Mouse (Mus musculus): ENCODE measurements at regions not wholly inside any gene's neighbourhood (a gene's known extent, or its start where the extent isn't known, plus 50 kb on each side); places are given as distances from the start of the nearest gene placed in this dataset.

- ATAC-seq (ENCODE audit: insufficient number of reproducible peaks, insufficient read depth, low FRiP score, low read depth), result peak; percentile 53; the same call in 1 of the 2 replicates
- Histone ChIP-seq H3K4me1 (ENCODE audit: control insufficient read depth, insufficient read depth, low read length) (0 out of 2 replicates have a peak, but pooled peaks cover 7% of the 10 kb centered on the region), H3K27ac (ENCODE audit: low read length) (peak overlapping the region; percentile 21; the same call in 1 of the 2 replicates), H3K36me3 (ENCODE audit: control insufficient read depth, insufficient read depth, low read length) (no peaks in the 10 kb centered on the region), H3K9ac (replicated peaks; ENCODE audit: low read depth, low read length) (no peak overlapping the region), H3K27me3 (ENCODE audit: control insufficient read depth, insufficient read depth, low read length) (no peaks in the 10 kb centered on the region), H3K4me3 (ENCODE audit: low read depth, low read length) (no peak overlapping the region), H3K4me2 (replicated peaks; ENCODE audit: low read depth, low read length) (no peak overlapping the region), H3K9me3 (ENCODE audit: control insufficient read depth, low read depth, low read length) (no peaks in the 10 kb centered on the region)
- 23% methylated on average over 15 of the region's 15 CpGs for WGBS
Observed at GRCm38 (mm10) chr9:63896073-63896807, 125.6 kb downstream of the Smad6 start.

GRCm38 (mm10) chr9:63892235-63892971 lies 129.5 kb downstream of the Smad6 start:
- H3K4me2 ChIP-seq (replicated peaks; ENCODE audit: low read depth, low read length), result no peak overlapping the region
- H3K4me1 ChIP-seq (ENCODE audit: control insufficient read depth, insufficient read depth, low read length), result 0 out of 2 replicates have a peak, but pooled peaks cover 7% of the 10 kb centered on the region
- H3K9me3 ChIP-seq (ENCODE audit: control insufficient read depth, low read depth, low read length), result no peaks in the 10 kb centered on the region
- ATAC-seq (ENCODE audit: insufficient number of reproducible peaks, insufficient read depth, low FRiP score, low read depth), result peak; percentile 68; the same call in 1 of the 2 replicates
- no peak overlapping the region for H3K27ac ChIP-seq (ENCODE audit: low read length)
- no peaks in the 10 kb centered on the region for H3K36me3 ChIP-seq (ENCODE audit: control insufficient read depth, insufficient read depth, low read length)
- H3K9ac ChIP-seq (replicated peaks; ENCODE audit: low read depth, low read length), result no peak overlapping the region
- no peak overlapping the region for H3K4me3 ChIP-seq (ENCODE audit: low read depth, low read length)
- no peaks in the 10 kb centered on the region for H3K27me3 ChIP-seq (ENCODE audit: control insufficient read depth, insufficient read depth, low read length)
- 46% methylated on average over 17 of the region's 17 CpGs for WGBS

- Histone ChIP-seq H3K9me3 (ENCODE audit: control insufficient read depth, low read depth, low read length) (no peaks in the 10 kb centered on the region), H3K4me1 (ENCODE audit: control insufficient read depth, insufficient read depth, low read length) (no peaks in the 10 kb centered on the region), H3K9ac (replicated peaks; ENCODE audit: low read depth, low read length) (no peak overlapping the region), H3K4me2 (replicated peaks; ENCODE audit: low read depth, low read length) (no peak overlapping the region), H3K27me3 (ENCODE audit: control insufficient read depth, insufficient read depth, low read length) (no peaks in the 10 kb centered on the region), H3K27ac (ENCODE audit: low read length) (no peak overlapping the region), H3K36me3 (ENCODE audit: control insufficient read depth, insufficient read depth, low read length) (no peaks in the 10 kb centered on the region), H3K4me3 (ENCODE audit: low read depth, low read length) (no peak overlapping the region)
- WGBS, result 38% methylated on average over 5 of the region's 5 CpGs
- ATAC-seq (ENCODE audit: insufficient number of reproducible peaks, insufficient read depth, low FRiP score, low read depth), result peak; percentile 62
Observed at GRCm38 (mm10) chr9:63890717-63891116, 131.1 kb downstream of the Smad6 start.

GRCm38 (mm10) chr9:63889570-63889969 lies 131.8 kb upstream of the Smad3 start:
- H3K4me1 ChIP-seq (ENCODE audit: control insufficient read depth, insufficient read depth, low read length), result no peaks in the 10 kb centered on the region
- no peaks in the 10 kb centered on the region for H3K27me3 ChIP-seq (ENCODE audit: control insufficient read depth, insufficient read depth, low read length)
- WGBS, result 62% methylated on average over 6 of the region's 6 CpGs
- H3K9ac ChIP-seq (replicated peaks; ENCODE audit: low read depth, low read length), result no peak overlapping the region
- H3K9me3 ChIP-seq (ENCODE audit: control insufficient read depth, low read depth, low read length), result no peaks in the 10 kb centered on the region
- no peaks in the 10 kb centered on the region for H3K36me3 ChIP-seq (ENCODE audit: control insufficient read depth, insufficient read depth, low read length)
- no peak overlapping the region for H3K4me3 ChIP-seq (ENCODE audit: low read depth, low read length)
- no peak overlapping the region for H3K27ac ChIP-seq (ENCODE audit: low read length)
- no peak overlapping the region for H3K4me2 ChIP-seq (replicated peaks; ENCODE audit: low read depth, low read length)
- ATAC-seq (ENCODE audit: insufficient number of reproducible peaks, insufficient read depth, low FRiP score, low read depth), result no peak

DNA sequence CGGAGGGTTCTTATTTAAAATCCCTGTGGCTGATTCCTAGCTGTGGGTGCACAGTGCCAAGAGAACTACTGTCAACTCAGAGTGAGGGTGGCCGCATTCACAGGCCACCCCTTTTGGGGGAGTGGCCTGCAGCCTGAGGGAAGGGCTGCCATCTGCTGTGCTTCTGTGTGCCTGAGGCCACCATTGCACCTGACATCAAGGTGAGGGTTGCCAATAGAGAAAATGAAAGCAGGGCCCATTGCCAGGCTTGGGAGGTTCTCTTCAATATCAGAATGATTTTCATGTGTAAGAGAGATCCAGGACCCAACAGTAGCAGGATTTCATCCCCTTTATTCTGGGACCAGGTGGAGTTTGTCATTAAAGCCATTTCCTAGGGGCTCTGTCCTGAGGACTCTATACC lies 127.2 kb upstream of the Smad3 start:
- peaks cover 8% of the 10 kb centered on the region; the same call in 1 of the 2 replicates for H3K4me1 ChIP-seq (ENCODE audit: control insufficient read depth, insufficient read depth, low read length)
- no peak overlapping the region for H3K27ac ChIP-seq (ENCODE audit: low read length)
- no peak overlapping the region for H3K4me3 ChIP-seq (ENCODE audit: low read depth, low read length)
- H3K4me2 ChIP-seq (replicated peaks; ENCODE audit: low read depth, low read length), result no peak overlapping the region
- H3K9me3 ChIP-seq (ENCODE audit: control insufficient read depth, low read depth, low read length), result no peaks in the 10 kb centered on the region
- no peaks in the 10 kb centered on the region for H3K36me3 ChIP-seq (ENCODE audit: control insufficient read depth, insufficient read depth, low read length)
- no peaks in the 10 kb centered on the region for H3K27me3 ChIP-seq (ENCODE audit: control insufficient read depth, insufficient read depth, low read length)
- WGBS, result 70% methylated on average over 2 of the region's 2 CpGs
- no peak for ATAC-seq (ENCODE audit: insufficient number of reproducible peaks, insufficient read depth, low FRiP score, low read depth)
- H3K9ac ChIP-seq (replicated peaks; ENCODE audit: low read depth, low read length), result no peak overlapping the region

DNA sequence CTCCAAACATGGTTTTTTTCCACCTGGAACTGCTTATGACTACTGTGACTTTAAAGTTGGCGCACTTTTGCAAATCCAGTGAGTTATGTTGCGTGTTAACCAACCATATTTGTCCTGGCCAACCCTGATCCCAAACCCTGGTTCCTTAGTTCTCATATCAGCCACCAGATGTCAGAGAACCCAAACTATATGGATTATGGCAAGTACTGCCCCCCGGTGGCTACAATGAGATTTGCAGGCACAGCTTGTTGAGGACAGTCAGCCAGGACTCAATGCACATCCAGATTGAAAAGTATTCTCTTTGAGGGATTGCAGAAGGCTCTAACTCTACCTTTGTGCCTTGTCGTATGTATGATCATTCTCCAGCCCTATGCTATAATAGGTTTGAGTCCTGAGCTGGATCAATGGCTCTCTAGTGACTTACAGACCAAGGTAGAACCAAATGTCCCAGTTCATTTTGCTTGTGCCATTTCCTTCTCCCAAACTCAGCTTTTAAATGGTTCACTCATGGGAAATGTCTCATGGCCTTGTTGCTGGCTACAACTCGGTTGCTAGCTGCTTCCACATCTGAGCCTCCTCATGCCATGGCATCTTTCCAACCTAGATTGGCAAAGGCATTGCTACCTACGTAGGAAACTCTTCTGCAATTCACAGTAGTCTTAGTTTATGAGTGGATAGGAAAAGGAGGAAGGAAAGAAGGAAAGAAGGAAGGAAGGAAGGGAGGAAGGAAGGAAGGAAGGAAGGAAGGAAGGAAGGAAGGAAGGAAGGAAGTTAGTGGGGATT lies 126.1 kb upstream of the Smad3 start:
- no peak overlapping the region for H3K27ac ChIP-seq (ENCODE audit: low read length)
- H3K4me3 ChIP-seq (ENCODE audit: low read depth, low read length), result no peak overlapping the region
- WGBS, result 76% methylated on average over 6 of the region's 6 CpGs
- H3K9ac ChIP-seq (replicated peaks; ENCODE audit: low read depth, low read length), result no peak overlapping the region
- no peak overlapping the region for H3K4me2 ChIP-seq (replicated peaks; ENCODE audit: low read depth, low read length)
- H3K4me1 ChIP-seq (ENCODE audit: control insufficient read depth, insufficient read depth, low read length), result peaks cover 8% of the 10 kb centered on the region; the same call in 1 of the 2 replicates
- no peaks in the 10 kb centered on the region for H3K36me3 ChIP-seq (ENCODE audit: control insufficient read depth, insufficient read depth, low read length)
- ATAC-seq (ENCODE audit: insufficient number of reproducible peaks, insufficient read depth, low FRiP score, low read depth), result no peak
- H3K9me3 ChIP-seq (ENCODE audit: control insufficient read depth, low read depth, low read length), result no peaks in the 10 kb centered on the region
- H3K27me3 ChIP-seq (ENCODE audit: control insufficient read depth, insufficient read depth, low read length), result no peaks in the 10 kb centered on the region

DNA sequence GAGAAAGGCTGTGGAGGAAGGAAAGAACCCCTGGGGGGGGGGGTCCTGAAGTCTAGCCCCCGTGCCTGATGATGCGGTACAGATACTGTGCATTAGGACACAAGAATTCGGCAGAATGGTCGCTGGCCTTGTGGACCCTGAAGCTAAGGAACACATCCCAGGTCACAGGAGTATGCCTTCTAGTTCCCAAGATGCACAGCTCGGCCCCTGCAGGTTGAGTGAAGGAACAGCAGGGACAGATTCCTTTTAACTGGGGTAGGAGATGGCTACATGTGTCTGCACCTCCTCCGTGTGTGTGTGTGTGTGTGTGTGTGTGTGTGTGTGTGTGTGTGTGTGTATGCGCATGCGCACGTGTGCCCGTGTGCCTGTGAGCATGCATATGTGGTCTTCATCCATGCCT lies 123.9 kb upstream of the Smad3 start:
- WGBS, result 77% methylated on average over 10 of the region's 10 CpGs

GRCm38 (mm10) chr9:63881261-63881563 lies 123.4 kb upstream of the Smad3 start:
- no peaks in the 10 kb centered on the region for H3K36me3 ChIP-seq (ENCODE audit: control insufficient read depth, insufficient read depth, low read length)
- no peak overlapping the region for H3K4me3 ChIP-seq (ENCODE audit: low read depth, low read length)
- no peak overlapping the region for H3K9ac ChIP-seq (replicated peaks; ENCODE audit: low read depth, low read length)
- H3K4me2 ChIP-seq (replicated peaks; ENCODE audit: low read depth, low read length), result no peak overlapping the region
- no peak overlapping the region for H3K27ac ChIP-seq (ENCODE audit: low read length)
- 58% methylated on average over 4 of the region's 4 CpGs for WGBS
- no peaks in the 10 kb centered on the region for H3K27me3 ChIP-seq (ENCODE audit: control insufficient read depth, insufficient read depth, low read length)
- ATAC-seq (ENCODE audit: insufficient number of reproducible peaks, insufficient read depth, low FRiP score, low read depth), result no peak
- peaks cover 8% of the 10 kb centered on the region; the same call in 1 of the 2 replicates for H3K4me1 ChIP-seq (ENCODE audit: control insufficient read depth, insufficient read depth, low read length)
- H3K9me3 ChIP-seq (ENCODE audit: control insufficient read depth, low read depth, low read length), result no peaks in the 10 kb centered on the region

More for the DNA sequence above, 123.9 kb upstream of the Smad3 start:
- Histone ChIP-seq H3K27me3 (ENCODE audit: control insufficient read depth, insufficient read depth, low read length) (no peaks in the 10 kb centered on the region), H3K36me3 (ENCODE audit: control insufficient read depth, insufficient read depth, low read length) (no peaks in the 10 kb centered on the region), H3K9ac (replicated peaks; ENCODE audit: low read depth, low read length) (no peak overlapping the region), H3K4me3 (ENCODE audit: low read depth, low read length) (no peak overlapping the region), H3K27ac (ENCODE audit: low read length) (no peak overlapping the region), H3K4me1 (ENCODE audit: control insufficient read depth, insufficient read depth, low read length) (peaks cover 8% of the 10 kb centered on the region; the same call in 1 of the 2 replicates), H3K4me2 (replicated peaks; ENCODE audit: low read depth, low read length) (no peak overlapping the region), H3K9me3 (ENCODE audit: control insufficient read depth, low read depth, low read length) (no peaks in the 10 kb centered on the region)
- ATAC-seq (ENCODE audit: insufficient number of reproducible peaks, insufficient read depth, low FRiP score, low read depth), result no peak

All from stomach, embryonic 14.5 days (tissue).